Mouse (Mus musculus) urinary bladder, adult 2 months (tissue): ENCODE results near the gene Pcgf1. TPM values are rescaled to one million over a fixed set of nuclear protein-coding genes. Genes with fewer than 3 reads are reported as not detected.

Experiments used
- DNase-seq: peaks from one replicate; pipeline ENCODE4 v3.0.0; 2022; ENCODE audit warnings: low spot score
- polyA plus RNA-seq: library from polyadenylated mRNA; depleted of rRNA; stranded (reverse); fragments of >200 nt; gene quantifications from 2 replicates; pipeline ENCODE4 v1.2.3, GENCODE M21; 2012

The Pcgf1 gene
- polyA plus RNA-seq, 1 experiment, result 35.8 TPM

- no peak for DNase-seq
These were observed 11.7 kb upstream of the Pcgf1 start for GRCm38 (mm10) chr6:83065995-83066394.

- no peak for DNase-seq
These were observed 11.2 kb upstream of the Pcgf1 start for GRCm38 (mm10) chr6:83066441-83066840.

GRCm38 (mm10) chr6:83068221-83068620 lies 9.4 kb upstream of the Pcgf1 start:
- no peak for DNase-seq

GRCm38 (mm10) chr6:83068706-83069487 lies 8.8 kb upstream of the Pcgf1 start:
- DNase-seq, result no peak

GRCm38 (mm10) chr6:83069488-83070246 lies 8.0 kb upstream of the Pcgf1 start:
- no peak for DNase-seq

GRCm38 (mm10) chr6:83070247-83070310 lies 7.6 kb upstream of the Pcgf1 start, which contains the start of gene Tlx2:
TSS of gene Tlx2 (minus strand) at chr6:83070293.
- DNase-seq, result no peak

GRCm38 (mm10) chr6:83070311-83071219 lies 7.1 kb upstream of the Pcgf1 start:
- no peak for DNase-seq

DNA sequence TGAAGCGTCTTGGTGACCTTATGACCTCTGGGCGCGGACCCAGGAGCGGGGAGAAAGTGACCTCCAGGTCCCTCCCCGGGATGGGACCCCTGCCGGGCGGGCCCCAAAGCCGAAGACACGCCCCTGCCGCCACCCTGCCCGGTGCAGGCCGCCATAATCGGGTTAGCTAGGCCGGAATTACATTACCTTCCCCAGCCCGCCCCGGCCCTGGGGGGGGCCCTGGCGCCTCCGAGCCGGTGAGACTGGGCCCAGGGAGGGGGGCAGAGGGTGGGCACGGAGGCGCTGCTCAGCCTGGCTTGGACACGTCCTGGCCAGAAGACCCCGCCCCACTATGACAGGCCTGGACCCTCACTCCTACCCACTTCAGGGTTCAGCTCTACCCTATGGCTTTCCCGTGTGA lies 6.4 kb upstream of the Pcgf1 start:
- DNase-seq, result no peak

- DNase-seq, result no peak
These were observed 2.7 kb upstream of the Pcgf1 start for GRCm38 (mm10) chr6:83074979-83075378.

GRCm38 (mm10) chr6:83078324-83078858 lies 722 bp downstream of the Pcgf1 start:
- DNase-seq, result peak; percentile 98

DNA sequence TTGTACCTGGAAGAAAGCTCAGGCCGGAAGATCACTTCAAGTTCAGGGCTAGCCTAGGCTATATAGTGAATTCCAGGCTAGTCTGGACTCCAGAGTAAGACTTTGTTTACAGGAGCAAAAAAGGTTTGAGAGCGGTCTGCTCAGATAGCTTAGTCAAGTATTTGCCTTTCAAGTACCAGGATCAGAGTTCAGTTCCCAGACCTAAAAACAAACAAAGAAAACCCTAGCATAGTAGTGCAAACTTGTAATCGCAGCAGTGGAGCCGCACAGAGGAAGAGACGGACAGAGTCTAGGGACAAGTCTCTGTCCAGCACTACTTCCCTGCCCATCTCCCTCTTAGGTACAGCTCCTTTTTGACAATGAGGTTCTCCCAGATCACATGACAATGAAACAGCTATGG lies 2.5 kb downstream of the Pcgf1 start:
- no peak for DNase-seq

DNA sequence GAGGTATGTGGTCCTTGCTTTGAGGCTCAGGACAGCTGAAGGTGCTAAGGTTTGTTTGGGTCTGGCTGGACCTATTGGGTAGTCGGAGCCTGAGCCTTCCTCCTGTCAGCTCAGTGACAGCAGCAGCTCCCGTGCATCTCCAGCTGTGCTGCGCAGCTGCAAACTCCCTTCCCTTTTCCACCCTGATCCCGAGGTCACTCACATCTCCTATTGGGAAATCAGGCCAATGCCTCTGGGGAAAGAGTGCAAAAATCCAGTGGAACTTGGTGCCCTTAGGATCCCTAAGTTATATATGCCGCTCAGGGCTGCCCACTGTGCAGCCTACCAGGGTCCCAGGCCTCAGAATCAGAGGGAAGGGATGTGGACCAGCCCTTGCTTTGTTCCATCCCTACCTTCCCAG lies 5.8 kb downstream of the Pcgf1 start:
- DNase-seq, result no peak

DNA sequence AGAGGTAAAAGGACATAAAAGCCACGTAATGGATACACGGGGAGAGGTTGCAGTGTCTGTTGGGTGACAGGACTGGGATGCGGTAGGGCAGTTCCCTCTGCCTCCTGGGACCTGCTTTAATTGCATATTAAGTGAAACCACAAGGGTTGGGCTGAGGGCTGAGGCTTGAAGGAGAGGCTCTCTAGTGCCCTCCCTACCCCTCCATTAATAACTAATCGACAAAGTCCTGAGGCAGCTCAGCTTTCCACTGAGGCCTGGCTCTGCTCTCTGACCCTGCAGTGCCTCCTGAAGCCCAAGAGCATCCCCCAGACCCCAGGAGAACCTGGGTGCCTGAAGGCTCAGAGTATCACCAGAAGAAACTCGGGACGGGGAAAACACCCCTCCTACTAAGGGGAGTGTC lies 6.8 kb downstream of the Pcgf1 start:
- no peak for DNase-seq

DNA sequence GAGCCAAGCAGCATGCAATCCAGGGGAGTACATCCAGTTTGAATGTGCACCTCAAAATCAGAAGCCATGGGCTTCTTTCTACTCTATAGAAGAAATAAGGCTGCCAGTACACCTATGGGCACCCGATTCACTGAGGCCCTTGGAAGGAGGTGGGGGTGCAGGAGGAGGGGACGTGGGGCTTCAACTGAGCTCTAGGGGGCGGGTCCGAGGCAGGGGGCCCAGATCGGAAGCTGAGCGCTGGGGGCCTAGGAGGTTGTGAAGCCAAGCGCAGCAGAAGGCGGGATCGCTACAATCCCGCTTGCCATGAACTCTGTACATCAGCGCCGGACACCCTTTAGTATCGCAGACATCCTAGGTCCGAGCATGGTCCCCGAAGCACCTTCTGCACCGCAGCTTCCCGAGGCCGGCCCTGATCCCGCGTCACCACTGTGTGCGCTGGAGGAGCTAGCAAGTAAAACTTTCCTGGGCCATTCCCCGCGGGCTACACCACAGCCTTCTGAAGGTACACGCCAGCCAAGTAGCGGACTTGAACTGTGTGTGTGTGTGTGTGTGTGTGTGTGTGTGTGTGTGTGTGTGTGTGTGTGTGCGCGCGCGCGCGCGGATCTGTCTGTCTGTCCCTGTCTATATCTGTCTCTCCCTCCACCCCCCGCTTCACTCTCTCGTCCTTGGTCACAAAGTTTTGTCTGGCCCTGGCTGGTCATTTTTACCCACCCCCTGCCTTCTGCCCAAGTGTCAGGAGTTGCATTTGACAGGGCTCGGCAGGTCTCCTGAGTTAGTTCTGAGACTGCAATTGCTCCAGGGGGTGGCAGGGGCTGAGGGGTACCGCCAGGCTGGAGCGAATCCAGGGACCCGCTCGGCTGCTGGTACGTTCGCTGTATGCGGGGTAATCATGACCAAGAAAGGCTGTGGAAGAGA lies 8.7 kb downstream of the Pcgf1 start, which contains the start of gene Lbx2:
Lbx2 (plus strand) TSS at position 247 of the 915 bp plus-strand sequence.
- no peak for DNase-seq

DNA sequence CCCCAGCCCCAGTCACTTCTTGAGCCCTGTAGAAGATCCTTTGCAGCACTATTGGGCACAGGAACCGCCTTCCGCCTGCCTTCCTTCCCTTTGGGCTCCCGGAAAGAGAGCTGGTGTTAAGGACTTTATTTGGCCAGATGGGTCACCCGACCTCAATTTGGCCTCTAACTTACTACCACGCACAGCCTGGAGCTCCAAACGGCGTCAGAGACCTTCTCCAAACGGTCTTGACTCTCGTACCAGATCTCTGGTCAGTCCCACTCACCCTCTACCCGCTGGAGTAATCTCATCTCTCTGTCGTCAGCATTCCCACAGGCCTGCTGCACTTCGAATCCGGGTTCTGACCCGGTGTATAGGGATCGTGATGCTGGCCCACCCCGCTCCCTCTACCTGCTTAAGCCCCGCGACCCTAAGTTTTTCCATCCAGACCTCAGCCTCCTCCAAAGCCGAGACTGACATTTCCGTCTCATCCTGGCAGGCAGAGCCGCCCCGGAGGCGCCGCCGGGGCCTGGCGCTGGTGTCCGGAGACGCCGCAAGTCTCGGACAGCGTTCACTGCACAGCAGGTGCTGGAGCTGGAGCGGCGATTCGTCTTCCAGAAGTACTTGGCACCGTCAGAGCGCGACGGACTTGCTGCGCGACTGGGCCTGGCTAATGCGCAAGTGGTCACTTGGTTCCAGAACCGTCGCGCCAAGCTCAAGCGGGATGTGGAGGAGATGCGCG lies 9.7 kb downstream of the Pcgf1 start:
- no peak for DNase-seq

- no peak for DNase-seq
These were observed 10.2 kb downstream of the Pcgf1 start for GRCm38 (mm10) chr6:83087926-83088260.

- DNase-seq, result no peak
These were observed 14.9 kb downstream of the Pcgf1 start for GRCm38 (mm10) chr6:83092416-83093127.

- no peak for DNase-seq
These were observed 18.3 kb downstream of the Pcgf1 start for GRCm38 (mm10) chr6:83095968-83096367.

- no peak for DNase-seq
These were observed 20.7 kb downstream of the Pcgf1 start for GRCm38 (mm10) chr6:83098411-83098810.

DNA sequence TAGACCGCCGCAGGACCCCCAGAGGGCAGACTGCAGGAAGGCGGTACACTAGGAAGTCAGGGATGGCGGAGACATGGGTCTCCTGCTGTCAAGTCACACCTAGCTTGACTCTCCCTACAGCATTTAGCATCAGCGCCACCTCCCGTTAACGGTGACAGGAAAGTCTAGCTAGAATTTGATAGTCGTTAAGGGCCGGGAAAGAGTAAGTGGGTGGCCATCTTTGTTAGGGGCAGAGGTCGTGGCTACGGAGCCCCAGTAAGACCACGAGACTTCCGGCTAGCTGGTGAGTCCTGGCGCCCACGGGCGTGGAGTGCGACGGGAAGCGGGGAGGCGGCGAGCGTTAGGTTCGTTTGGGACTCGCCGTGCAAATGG lies 23.6 kb downstream of the Pcgf1 start, which contains the start of the genes Ccdc142 and Gm42688:
Ccdc142 (plus strand) TSS at position 286 of the 372 bp plus-strand sequence.
Gm42688 (plus strand) TSS at position 302 of the 372 bp plus-strand sequence.
- peak; percentile 67 for DNase-seq
